Mouse (Mus musculus) erythroblast, embryonic 14.5 days (primary cell): ENCODE results near the gene Cep170b.

Experiments
- GATA1 ChIP-seq: IDR thresholded peaks from 2 replicates; pipeline ENCODE4 v1.6.1; 2012; ENCODE audit warnings: low read length, inconsistent platforms, mixed read lengths
- TAL1 ChIP-seq: IDR thresholded peaks from 3 replicates; pipeline ENCODE4 v1.6.1; 2012; ENCODE audit warnings: low read length, inconsistent platforms, mixed read lengths

DNA sequence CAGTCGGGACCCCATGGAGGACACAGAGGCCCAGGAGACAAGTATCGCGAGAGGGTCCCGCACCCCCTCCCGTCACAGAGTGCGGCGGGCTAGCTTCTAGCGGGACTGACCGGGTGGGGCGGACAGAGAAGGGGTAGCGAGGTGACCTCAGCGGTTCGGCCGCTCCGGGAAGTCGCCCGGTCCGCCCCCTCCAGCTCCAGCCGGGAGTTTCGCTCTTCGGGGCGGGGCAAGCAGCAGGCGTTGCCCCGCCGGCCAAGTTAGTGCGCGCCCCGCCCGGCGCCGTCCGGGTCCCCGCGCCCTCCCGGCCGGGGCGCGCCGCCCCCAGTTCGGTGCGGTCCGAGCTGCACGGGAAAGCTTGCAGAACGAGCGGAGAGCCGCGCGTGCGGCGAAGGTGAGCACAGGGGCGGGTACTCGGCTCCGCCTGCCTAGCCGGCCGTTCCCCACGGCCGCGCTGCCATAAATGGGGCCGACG lies 41.7 kb upstream of the Cep170b start, which contains the start of gene Zbtb42:
- no peak for TF ChIP-seq GATA1
- TF ChIP-seq TAL1 = no peak
